Mouse (Mus musculus) liver, adult (tissue): ENCODE measurements at regions not wholly inside any gene's neighbourhood (a gene's known extent, or its start where the extent isn't known, plus 50 kb on each side); places are given as distances from the start of the nearest gene placed in this dataset.

Experiments used
- GATA4 ChIP-seq: IDR thresholded peaks from 2 replicates; pipeline ENCODE4 v1.6.1; 2014; ENCODE audit warnings: mild to moderate bottlenecking, low read length; ENCODE audit not compliant: insufficient replicate concordance

DNA sequence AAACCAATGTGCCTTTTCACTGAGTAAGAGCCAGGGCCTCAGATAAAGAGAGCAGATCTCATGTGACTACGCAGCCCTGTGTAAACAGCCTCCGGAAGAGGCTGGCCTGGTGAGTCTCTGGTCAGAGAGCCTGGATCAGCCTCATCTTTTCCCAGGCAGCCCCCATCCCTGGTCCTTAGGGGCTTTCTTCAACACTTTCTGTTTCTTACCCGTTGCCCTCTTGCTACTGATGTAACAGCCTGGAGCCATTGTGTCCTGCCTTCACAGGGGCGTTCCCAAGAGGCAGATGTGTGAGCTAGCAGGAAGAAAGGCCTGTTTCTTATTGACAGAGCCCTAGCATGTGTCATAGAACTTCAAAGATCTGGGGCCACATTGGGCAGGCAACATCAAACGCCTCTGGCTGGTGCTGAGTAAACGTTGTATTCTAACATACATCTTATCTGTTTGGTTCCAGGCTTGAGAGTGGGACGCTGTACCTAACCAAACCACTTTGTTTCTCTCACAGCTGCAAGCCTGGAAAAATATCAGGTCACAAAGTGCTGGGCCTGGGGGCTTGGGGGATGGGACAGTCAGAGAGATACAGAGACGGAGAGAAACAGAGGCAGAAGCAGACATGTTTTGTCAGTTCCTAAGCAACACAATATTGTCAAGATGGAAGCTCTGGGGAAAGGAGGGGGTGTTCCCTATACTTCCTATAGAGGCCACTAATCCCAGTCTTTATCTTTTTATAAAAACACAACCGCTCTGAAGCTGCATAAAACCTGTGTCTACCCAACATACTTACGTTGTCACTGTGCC, 362.6 kb upstream of the Prox1 start:
- TF ChIP-seq GATA4 = no peak

DNA sequence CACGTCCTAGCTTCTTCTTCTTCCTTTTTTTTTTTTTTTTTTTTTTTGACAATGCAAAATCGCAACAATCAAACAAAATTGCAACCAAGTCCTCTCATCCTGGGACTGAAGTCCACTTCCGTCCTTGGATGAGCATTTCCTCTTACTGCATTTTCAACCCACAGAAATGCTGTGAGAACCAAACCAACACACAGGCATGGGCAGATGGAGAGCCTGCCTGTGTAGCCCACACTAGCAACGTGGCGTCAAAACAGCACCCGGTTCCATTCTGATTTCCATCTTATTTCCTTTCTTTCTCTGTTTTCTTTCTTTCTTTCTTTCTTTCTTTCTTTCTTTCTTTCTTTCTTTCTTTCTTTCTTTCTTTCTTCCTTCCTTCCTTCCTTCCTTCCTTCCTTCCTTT, 360.7 kb upstream of the Prox1 start:
- no peak for TF ChIP-seq GATA4

DNA sequence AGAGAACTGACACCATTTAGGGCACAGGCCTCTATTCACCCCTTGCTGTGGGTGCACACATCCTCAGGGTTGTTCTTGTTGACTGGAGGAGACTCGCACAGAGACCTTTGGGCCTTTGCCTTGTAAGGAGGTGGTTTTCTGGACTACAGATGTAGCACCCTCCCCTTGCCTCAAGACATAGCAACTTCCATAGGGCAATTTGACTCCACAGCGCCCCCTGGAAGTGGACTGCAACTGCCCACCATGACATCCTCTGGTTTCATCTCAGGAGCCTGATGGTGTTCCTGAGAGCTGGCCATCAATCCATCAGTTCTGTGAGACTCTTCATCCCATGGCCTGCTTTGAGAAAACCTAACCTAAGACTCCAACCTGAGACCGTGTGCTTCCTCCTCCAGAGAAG, 359.6 kb upstream of the Prox1 start:
- TF ChIP-seq GATA4 = no peak

DNA sequence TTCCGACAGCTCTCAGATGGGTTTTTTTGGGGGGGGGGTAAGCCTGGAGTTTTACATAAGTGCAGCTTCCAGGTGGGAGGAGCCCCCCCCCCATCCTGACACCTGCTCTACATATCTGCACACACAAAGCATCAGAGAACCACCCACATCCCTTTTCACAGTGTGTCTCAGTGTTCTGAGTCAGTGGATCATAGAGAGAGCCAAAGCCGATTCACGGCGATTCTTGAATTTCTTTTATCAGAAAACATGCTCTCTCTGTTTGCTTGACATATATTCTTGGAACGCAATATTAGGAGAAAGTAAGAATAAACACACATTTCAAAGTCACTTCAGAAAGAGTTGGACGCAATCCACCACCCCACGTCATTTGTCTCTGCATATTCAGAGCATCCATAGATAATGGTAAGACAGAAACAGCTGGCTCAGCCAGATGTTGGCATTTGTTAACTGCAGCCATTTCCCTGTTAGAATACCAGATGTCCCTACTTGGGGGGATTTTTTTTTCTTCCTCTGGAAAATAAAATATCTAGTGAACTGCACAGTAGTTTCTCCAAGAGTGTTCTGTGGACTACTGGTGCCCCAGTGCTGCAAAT, 357.1 kb upstream of the Prox1 start:
- TF ChIP-seq GATA4 = no peak

DNA sequence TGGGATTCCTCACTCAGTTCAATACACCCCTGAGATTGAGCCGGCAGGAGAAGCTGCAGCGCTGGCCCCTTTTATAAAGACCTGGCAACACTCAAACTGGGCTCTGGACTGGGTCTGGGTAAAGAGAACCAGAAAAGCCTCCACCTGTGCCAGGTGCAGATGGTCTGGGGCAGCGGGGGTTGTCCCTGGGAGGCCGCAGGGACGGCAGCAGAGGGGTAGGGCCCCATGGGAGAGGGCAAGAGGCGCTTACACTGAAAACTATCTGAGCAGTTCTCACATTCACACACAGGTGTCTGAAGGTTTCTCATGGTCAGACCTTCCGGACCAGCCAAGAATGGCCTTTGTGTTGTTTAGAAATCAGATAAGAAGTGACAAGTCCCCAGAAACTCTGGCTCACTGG, 356.1 kb upstream of the Prox1 start:
- TF ChIP-seq GATA4 = no peak

DNA sequence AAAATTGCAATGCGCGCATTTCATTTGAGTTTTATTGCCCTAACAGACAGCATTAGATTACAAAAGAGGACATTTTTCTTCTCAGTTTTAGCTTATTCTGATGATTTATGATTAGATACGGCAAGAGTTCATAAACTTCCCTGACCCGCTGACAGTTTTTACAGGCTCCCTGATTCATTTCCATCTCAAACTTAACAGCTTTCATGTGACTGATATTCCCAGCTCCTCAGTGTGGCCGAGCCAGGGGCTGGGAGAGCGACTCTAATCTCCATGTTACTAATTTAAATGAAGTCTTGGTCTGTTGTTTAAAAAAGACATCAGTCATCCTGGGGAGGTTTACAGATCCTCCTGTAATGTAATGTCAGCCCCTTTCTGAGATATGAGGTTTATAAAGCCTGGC, 355.5 kb upstream of the Prox1 start:
- no peak for TF ChIP-seq GATA4

DNA sequence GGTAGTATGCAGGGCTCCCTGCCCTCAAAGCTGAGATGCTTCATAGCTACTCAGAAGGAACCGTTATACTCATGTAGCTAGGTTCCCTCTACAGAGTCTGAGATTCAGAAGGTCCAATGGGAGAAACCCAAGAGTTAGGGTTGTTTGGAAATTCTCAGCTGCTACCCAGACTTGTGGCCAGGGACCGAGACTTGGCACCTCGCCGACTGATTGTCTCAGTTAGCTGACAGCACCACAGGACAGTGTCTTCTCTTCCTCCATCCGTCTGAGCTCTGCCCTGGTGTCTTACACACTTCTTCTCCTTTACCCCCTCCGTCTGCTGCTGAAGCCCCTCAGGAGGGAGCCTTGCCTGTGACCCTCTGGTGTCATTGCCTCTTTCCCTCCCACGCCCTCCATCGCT, 329.6 kb upstream of the Prox1 start:
- no peak for TF ChIP-seq GATA4

DNA sequence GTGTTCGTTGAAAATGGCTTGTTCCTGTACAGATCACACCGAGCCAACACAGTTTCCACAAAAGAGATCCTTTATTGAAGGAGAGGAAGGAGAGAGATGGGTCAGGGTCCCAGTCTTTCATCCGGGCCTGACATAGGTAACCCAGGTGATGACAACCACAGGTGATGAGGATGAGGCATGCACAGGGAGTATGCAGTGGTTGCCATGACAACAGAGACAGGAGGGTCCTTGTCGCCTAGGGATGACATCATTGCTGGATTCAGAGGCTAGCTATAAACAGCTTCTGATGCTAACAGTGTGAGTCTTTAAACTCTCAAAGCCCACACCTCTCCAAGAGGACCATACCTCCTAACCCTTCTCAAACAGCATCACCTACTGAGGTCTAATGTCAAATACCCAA, 327.0 kb upstream of the Prox1 start:
- no peak for TF ChIP-seq GATA4

DNA sequence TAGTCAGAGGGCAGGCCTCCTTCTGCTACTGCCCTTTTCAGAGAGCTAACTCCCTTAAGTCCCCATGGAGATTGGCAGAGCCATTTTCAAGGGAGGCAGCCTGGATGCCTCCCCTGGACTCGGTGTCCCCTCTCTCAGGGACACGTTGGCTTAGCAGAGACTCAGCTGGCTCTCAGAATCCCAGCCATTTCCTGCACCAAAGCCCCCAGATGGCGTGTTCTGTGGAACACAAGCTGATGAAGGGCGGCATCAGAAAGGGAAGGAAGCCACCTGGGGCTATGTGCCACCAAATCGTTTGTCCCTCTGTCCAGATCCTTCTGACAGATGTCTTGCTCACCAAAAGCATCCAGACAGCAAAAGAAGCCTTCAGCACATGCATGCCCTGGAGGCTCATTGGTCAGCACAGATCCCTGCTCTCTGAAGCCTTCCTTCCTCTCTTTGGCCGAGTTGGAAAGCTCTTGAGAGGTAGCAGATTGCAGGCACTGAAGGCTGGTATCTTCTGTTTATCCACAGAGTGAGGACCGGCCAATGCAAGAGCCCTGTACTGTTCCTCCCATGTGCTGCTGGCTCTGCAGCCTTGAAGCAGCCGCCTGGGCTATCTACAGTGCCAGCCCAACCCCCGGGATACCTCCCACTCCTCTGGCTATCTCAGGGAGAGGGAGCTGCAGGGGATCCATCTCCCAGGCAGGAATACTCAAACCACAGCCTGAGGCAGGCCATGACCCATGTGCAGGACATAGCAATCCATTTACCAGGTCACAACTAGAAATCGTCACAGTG, 325.4 kb upstream of the Prox1 start:
- TF ChIP-seq GATA4 = no peak

DNA sequence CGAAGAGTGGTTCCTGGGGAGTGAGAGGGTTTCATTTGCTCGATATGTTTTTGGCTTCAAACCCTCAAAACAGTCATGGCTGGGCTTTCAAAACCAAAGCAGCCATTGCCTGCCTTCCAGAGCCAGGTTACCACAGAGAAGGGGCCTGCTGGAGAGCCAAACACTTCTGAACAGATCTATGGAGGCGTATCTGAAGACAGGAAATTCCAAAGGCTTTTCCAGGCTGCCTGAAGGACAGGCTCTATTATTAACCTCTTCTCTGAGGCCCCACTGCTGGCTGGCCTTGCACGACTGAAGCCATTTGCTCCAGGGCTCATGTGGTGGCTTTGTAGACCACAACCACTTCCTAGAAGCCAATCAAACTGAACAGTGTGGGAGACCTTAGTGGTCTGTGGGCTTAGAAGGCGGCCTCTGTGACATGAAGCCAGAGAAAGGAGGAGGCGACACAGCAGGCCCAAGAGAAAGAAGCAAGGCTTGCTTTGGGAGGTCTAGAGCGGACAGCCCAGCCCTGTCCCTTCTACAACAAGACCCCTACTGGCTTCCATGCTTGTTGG, 316.1 kb upstream of the Prox1 start:
- TF ChIP-seq GATA4 = no peak

DNA sequence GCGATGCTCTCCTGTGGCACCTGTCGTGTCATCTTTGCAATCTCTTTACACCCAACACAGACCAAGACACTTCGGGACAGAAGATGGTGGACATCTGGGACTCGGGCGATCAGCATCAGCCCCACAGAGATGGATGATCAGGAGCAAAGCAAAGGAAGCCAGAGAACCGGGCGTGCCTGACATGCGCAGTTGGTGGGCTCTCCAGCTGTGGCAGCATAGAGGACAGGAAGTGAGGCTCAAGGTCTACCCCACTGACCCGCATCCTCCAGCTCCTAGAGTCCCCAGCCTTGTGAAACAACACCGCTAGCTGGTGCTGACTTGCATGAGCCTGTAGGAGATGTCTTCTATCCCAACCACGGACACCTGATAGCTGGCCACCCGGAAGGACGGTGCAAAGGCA, 312.9 kb upstream of the Prox1 start:
- TF ChIP-seq GATA4 = no peak

DNA sequence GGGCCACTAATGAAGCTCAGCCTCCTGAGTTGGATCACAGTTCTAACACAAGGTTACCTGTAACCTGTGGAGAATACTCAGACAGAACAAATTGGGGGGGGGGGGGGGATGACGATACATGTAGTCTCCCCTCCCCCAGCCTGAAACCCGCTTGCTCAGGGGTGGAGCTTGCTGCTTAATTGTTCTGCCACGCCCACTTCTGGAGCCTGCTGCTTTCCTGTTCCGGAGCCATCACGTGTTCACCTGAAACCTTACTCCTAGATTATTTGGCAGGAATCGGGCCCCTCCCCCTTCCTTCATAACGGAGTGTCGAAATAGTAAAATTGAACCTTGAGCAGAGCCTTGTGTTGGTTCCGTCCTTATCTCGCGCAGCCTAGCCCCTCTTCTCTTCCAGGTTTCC, 310.6 kb upstream of the Prox1 start:
- no peak for TF ChIP-seq GATA4

DNA sequence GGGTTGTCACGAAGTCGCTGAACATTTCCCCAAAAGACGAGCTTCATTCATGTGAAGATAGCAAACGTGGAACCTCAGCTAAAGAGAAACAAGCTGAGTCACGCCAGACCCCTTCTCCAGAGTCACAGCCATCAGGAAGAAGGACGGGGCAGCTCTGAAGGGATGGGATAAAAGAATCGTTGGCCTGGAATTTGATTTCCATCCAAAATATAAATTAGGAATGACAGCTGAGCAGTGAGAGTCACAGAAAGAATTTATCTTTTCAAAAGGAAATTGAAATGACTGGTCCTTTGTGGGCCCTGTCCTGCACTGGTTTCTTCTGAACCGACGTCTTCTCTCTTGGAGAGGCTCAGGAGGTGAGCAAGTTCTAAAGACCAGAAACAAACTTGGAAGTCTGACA, 310.1 kb upstream of the Prox1 start:
- TF ChIP-seq GATA4 = no peak

DNA sequence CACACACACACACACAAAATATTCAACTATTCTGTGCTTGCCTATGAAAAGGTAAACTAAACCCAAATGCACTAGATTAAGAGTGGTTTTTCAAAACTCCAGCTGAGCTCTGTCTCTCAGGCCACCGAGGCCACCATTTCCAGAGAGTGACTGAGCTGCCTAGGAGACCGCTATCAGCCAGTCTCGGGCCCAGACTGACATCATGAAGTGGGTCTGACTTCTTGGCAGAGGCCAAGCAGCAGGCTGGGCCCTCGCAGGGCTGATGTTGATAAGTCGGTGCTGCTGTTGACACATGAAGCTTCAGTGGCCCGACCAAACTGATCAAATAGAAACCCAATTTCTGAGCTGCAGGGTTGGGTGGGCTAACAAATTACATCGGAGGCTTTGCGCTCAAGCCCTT, 302.2 kb upstream of the Prox1 start:
- no peak for TF ChIP-seq GATA4

DNA sequence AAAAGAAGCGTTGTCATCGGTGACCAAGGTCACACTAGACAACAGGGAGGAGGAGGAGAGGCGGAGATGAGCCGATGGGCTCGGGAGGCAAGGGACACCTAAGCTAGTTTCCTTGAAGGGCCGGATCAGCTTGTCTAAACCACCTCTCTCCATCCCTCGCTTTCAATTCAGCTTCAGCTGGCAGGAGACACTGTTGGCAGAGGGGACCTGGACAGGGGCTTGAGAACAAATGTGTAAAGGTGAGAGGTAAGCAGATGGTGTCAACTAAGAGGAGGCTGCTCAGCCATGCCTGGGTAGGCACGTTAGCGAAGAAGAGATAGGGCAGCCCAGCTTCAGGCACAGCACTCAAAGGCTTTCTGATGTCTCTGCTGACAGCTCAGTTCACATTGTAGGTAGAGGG, 299.8 kb upstream of the Prox1 start:
- TF ChIP-seq GATA4 = no peak

DNA sequence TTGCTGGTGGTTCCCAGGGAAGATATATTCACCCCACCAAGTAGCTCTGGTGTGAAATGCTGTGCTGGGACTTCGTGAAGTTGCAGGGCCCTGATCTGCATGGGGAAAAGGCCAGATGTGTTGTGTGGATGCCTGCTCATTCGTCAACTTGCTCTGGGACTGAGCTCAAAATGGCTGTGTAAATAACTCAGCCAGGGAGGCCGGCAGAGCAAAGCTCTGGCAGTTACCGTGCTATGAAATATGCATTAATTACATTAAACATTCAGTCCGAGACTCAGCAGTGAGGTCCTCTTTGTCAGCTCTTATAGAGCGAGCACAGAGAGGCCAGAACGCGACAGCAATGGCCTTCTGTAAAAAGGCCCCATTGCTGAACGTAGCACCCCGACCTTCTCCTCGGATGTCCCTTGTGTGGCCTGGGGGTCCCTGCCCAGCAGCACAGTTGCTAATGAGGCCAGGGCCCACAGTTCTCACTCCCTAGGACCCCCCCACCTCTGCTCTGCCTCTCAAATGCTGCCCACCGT, 287.1 kb upstream of the Prox1 start:
- TF ChIP-seq GATA4 = no peak
